Mouse (Mus musculus) embryonic facial prominence, embryonic 14.5 days (tissue): ENCODE measurements around the gene Adamts12. TPM values are rescaled to one million over a fixed set of nuclear protein-coding genes. Genes with fewer than 3 reads are reported as not detected.

Experiments
- ATAC-seq: fragments of 200-750 bp; cut with Nextera tagmentation; 2 replicates; pipeline ENCODE4 v1.8.0; 2017; ENCODE audit warnings: low read depth, moderate number of reproducible peaks, moderate TSS enrichment
- DNase-seq: peaks from one replicate; pipeline ENCODE4 v3.0.0-alpha.2; 2015; ENCODE audit warnings: low spot score
- H3K27ac ChIP-seq: fragments of 300-500 bp; sonication (generic); replicated peaks from 2 replicates; pipeline ENCODE4 v1.5.1; 2014; ENCODE audit warnings: low read depth, mild to moderate bottlenecking, low read length, moderate library complexity
- H3K27me3 ChIP-seq: fragments of 300-500 bp; sonication (generic); replicated peaks from 2 replicates; pipeline ENCODE4 v1.6.1; 2014; ENCODE audit warnings: low read length; ENCODE audit not compliant: control insufficient read depth, insufficient read depth
- H3K36me3 ChIP-seq: fragments of 300-500 bp; sonication (generic); 2 replicates; pipeline ENCODE4 v1.6.1; 2014; ENCODE audit warnings: low read length, mixed read lengths; ENCODE audit not compliant: control insufficient read depth, insufficient read depth
- H3K4me1 ChIP-seq: fragments of 300-500 bp; sonication (generic); 2 replicates; pipeline ENCODE4 v1.6.1; 2014; ENCODE audit warnings: antibody characterized with exemption, low read length; ENCODE audit not compliant: control insufficient read depth, insufficient read depth
- H3K4me2 ChIP-seq: fragments of 300-500 bp; sonication (generic); 2 replicates; pipeline ENCODE4 v1.6.1; 2014; ENCODE audit warnings: low read depth, mild to moderate bottlenecking, low read length, moderate library complexity, mixed read lengths
- H3K4me3 ChIP-seq: fragments of 300-500 bp; sonication (generic); 2 replicates; pipeline ENCODE4 v1.5.1; 2014; ENCODE audit warnings: low read depth, mild to moderate bottlenecking, low read length
- H3K9ac ChIP-seq: fragments of 300-500 bp; sonication (generic); 2 replicates; pipeline ENCODE4 v1.6.1; 2014; ENCODE audit warnings: low read depth, mild to moderate bottlenecking, low read length, moderate library complexity, mixed read lengths
- H3K9me3 ChIP-seq: fragments of 300-500 bp; sonication (generic); 2 replicates; pipeline ENCODE4 v1.6.1; 2016; ENCODE audit warnings: low read length; ENCODE audit not compliant: control insufficient read depth
- WGBS: fragments of 180-500 bp; shearing (Covaris S2); extraction: QIAGEN DNeasy Blood & Tissue Kit; methylation state at CpG from one replicate; pipeline ENCODE4 v1.1.7; 2014; 5-methylcytosine and 5-hydroxymethylcytosine counted together
- polyA plus RNA-seq: library from polyadenylated mRNA; unstranded; fragments of >200 nt; fragmentation: Nextera tagmentation; extraction: Ambion mirVana; gene quantifications from 2 replicates; pipeline ENCODE4 v1.2.1, GENCODE M21; 2014

Gene Adamts12
- polyA plus RNA-seq, 1 experiment from 2014 or later: 12.8 TPM

GRCm38 (mm10) chr15:11089494-11089893, 24.9 kb downstream of the Adamts12 start:
- no peak overlapping the region for H3K9ac ChIP-seq
- ATAC-seq: no peak
- no peak overlapping the region for H3K27ac ChIP-seq
- no peaks in the 10 kb centered on the region for H3K27me3 ChIP-seq
- H3K4me2 ChIP-seq: no peak overlapping the region
- no peaks in the 10 kb centered on the region for H3K36me3 ChIP-seq
- 81% methylated on average over 3 of the region's 3 CpGs for WGBS
- H3K4me1 ChIP-seq: 0 out of 2 replicates have a peak, but pooled peaks cover 6% of the 10 kb centered on the region
- no peak overlapping the region for H3K4me3 ChIP-seq
- no peak for DNase-seq
- H3K9me3 ChIP-seq: no peaks in the 10 kb centered on the region

DNA sequence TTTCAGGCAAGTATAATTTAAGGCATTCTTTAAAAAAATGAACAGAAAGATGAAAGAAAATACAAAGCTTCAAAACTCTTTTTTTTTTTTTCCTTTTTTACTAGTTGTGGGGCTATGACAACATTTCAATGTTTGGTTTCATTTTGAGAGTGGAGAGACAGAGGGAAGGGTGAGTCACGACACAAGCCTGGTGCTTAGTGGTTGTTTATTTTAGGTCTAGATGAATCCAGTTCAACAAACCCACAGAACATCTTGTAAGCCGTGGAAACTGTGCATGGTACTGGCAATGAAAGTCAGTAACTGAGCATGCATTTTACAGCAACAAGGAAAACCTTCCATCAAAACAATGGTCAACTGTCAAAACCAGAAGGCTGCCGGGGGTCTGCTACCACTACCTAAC, 31.0 kb downstream of the Adamts12 start:
- DNase-seq (no peak), ATAC-seq (no peak)
- H3K9me3 ChIP-seq: no peaks in the 10 kb centered on the region
- H3K36me3 ChIP-seq: no peaks in the 10 kb centered on the region
- H3K27ac ChIP-seq: no peak overlapping the region
- H3K9ac ChIP-seq: no peak overlapping the region
- peaks cover 13% of the 10 kb centered on the region; the same call in 1 of the 2 replicates for H3K4me1 ChIP-seq
- WGBS: 58% methylated on average over 3 of the region's 3 CpGs
- H3K27me3 ChIP-seq: no peaks in the 10 kb centered on the region
- no peak overlapping the region for H3K4me3 ChIP-seq
- H3K4me2 ChIP-seq: no peak overlapping the region

GRCm38 (mm10) chr15:11097967-11098702, 33.5 kb downstream of the Adamts12 start:
- Histone ChIP-seq H3K4me2 (no peak overlapping the region), H3K36me3 (no peaks in the 10 kb centered on the region), H3K9ac (no peak overlapping the region), H3K4me1 (peaks cover 13% of the 10 kb centered on the region; the same call in 1 of the 2 replicates), H3K27me3 (no peaks in the 10 kb centered on the region), H3K4me3 (no peak overlapping the region), H3K27ac (peak overlapping the region; percentile 35), H3K9me3 (no peaks in the 10 kb centered on the region)
- peak; percentile 60 for DNase-seq
- ATAC-seq: peak; percentile 57; the same call in 1 of the 2 replicates
- 37% methylated on average over 4 of the region's 4 CpGs for WGBS

- ATAC-seq (no peak), DNase-seq (no peak)
- H3K9ac ChIP-seq: no peak overlapping the region
- H3K27ac ChIP-seq: peak overlapping the region; percentile 35
- H3K36me3 ChIP-seq: no peaks in the 10 kb centered on the region
- H3K4me1 ChIP-seq: peaks cover 13% of the 10 kb centered on the region; the same call in 1 of the 2 replicates
- H3K4me2 ChIP-seq: no peak overlapping the region
- whole genome bisulfite sequencing: 64% methylated on average over 7 of the region's 7 CpGs
- H3K27me3 ChIP-seq: no peaks in the 10 kb centered on the region
- no peaks in the 10 kb centered on the region for H3K9me3 ChIP-seq
- H3K4me3 ChIP-seq: no peak overlapping the region
Observed at GRCm38 (mm10) chr15:11098940-11099339, 34.4 kb downstream of the Adamts12 start.

DNA sequence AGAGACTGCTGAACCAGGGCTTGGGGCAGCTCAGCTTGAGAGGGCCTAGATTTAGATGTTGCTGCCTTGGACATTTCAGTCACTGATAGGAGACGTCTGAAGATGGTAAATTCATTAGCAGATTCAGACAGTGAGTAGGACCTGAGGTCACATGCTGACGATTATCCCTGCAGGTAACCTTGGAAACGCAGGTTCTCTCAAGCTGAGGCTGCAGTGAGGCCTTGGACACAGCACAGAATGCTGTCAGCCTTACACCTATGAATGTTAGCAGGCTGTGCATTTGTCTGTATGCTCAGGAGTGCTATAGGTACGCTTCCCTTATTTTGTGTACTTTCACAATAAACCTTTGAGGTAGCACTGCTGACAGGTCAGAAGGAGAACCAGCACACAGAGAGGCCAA, 36.3 kb downstream of the Adamts12 start:
- no peak overlapping the region for H3K4me3 ChIP-seq
- H3K36me3 ChIP-seq: no peaks in the 10 kb centered on the region
- no peak overlapping the region for H3K4me2 ChIP-seq
- H3K9ac ChIP-seq: no peak overlapping the region
- no peak for ATAC-seq
- no peaks in the 10 kb centered on the region for H3K9me3 ChIP-seq
- no peaks in the 10 kb centered on the region for H3K27me3 ChIP-seq
- WGBS: 75% methylated on average over 4 of the region's 4 CpGs
- peaks cover 13% of the 10 kb centered on the region; the same call in 1 of the 2 replicates for H3K4me1 ChIP-seq
- H3K27ac ChIP-seq: no peak overlapping the region
- DNase-seq: no peak

DNA sequence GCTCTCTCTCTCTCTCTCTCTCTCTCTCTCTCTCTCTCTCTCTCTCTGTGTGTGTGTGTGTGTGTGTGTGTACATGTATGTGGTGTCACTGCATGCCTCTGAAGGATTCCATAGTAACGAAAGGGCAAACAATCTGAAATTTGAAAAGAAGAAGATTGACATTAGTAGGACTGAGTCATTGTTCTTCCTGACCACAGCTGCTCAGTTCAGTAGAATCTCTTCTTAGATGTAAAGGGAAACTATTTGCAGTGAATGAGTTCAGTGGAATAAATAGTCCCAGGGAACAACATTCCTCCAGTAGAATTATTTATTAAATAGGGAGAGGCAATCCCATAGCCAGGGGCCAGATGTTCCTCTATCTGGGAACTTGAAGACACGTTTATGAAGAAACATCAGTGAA, 40.5 kb downstream of the Adamts12 start:
- H3K27me3 ChIP-seq: no peaks in the 10 kb centered on the region
- 73% methylated on average over 2 of the region's 2 CpGs for WGBS
- no peaks in the 10 kb centered on the region for H3K4me1 ChIP-seq
- H3K9ac ChIP-seq: no peak overlapping the region
- H3K27ac ChIP-seq: no peak overlapping the region
- no peaks in the 10 kb centered on the region for H3K9me3 ChIP-seq
- no peaks in the 10 kb centered on the region for H3K36me3 ChIP-seq
- no peak overlapping the region for H3K4me3 ChIP-seq
- DNase-seq (no peak), ATAC-seq (no peak)
- H3K4me2 ChIP-seq: no peak overlapping the region

GRCm38 (mm10) chr15:11107376-11107775, 42.8 kb downstream of the Adamts12 start:
- H3K27me3 ChIP-seq: no peaks in the 10 kb centered on the region
- no peak overlapping the region for H3K9ac ChIP-seq
- no peaks in the 10 kb centered on the region for H3K4me1 ChIP-seq
- no peak overlapping the region for H3K4me2 ChIP-seq
- DNase-seq (no peak), ATAC-seq (no peak)
- 77% methylated on average over 5 of the region's 5 CpGs for WGBS
- no peak overlapping the region for H3K4me3 ChIP-seq
- H3K9me3 ChIP-seq: no peaks in the 10 kb centered on the region
- H3K36me3 ChIP-seq: no peaks in the 10 kb centered on the region
- H3K27ac ChIP-seq: no peak overlapping the region

DNA sequence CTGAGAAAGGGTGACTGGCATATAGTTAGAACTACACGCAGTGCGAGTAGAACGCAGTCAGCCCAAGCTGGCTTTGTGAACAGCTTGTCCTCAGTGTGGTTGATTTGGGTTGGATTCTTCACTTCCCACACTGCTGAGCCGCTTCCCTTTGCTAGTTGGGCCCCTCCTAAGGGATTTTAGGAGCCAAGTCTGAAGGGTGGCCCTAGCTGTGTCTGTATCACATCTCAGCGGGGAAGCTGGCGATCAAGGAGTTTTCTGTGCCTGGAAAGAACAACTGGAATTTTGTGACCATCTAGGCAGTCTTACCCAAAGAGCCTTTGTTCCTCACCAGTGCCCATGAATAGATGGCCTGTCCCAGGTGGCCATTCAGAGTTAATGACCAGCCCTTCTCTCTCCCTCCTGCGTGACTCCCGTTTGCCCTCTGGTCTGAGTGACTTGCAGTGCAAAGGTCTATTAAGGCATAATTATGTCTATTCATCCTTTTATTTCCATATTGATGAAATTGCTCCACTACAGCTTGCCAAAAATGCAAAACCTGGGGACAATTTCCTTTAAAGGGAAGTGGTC, 50.1 kb downstream of the Adamts12 start:
- 41% methylated on average over 8 of the region's 8 CpGs for WGBS
- no peak overlapping the region for H3K9ac ChIP-seq
- DNase-seq: no peak

More for the DNA sequence above, 50.1 kb downstream of the Adamts12 start:
- Histone ChIP-seq H3K36me3 (no peaks in the 10 kb centered on the region), H3K4me1 (0 out of 2 replicates have a peak, but pooled peaks cover 5% of the 10 kb centered on the region), H3K27ac (no peak overlapping the region), H3K4me2 (no peak overlapping the region), H3K27me3 (no peaks in the 10 kb centered on the region), H3K9me3 (no peaks in the 10 kb centered on the region), H3K4me3 (no peak overlapping the region)
- ATAC-seq: no peak
